Mouse (Mus musculus) lung, adult 2 months (tissue): ENCODE measurements at regions not wholly inside any gene's neighbourhood (a gene's known extent, or its start where the extent isn't known, plus 50 kb on each side); places are given as distances from the start of the nearest gene placed in this dataset.

Source experiments
- CTCF ChIP-seq: fragments of 200-500 bp; IDR thresholded peaks from 2 replicates; pipeline ENCODE4 v1.5.1; 2011; ENCODE audit warnings: mild to moderate bottlenecking, low read length, control low read depth; ENCODE audit not compliant: insufficient read depth
- POLR2A ChIP-seq: fragments of 200-500 bp; IDR thresholded peaks from 2 replicates; pipeline ENCODE4 v1.6.1; 2011; ENCODE audit warnings: low read depth, mild to moderate bottlenecking, control low read depth, low read length, borderline replicate concordance; ENCODE audit errors: extremely low read depth

DNA sequence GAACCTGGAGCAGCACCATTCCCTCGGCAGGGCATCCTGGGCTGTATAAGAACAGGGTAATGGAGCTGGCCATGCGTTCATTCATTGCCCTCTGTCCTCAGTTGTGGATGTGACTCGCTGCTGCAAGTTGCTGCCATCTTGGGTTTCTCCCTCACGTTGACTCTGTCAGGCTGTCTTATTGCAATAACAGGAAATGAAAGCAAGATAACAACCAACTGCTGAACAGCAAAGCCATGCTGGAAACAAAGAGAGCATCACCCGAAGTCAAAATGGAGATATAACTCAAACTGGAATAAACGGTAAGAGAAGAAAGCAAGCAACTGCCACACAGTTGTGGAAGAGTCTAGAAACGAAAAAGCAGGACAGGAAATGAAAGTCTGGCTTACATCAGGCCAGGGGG is 188.5 kb downstream of the Bcl11b start:
- TF ChIP-seq CTCF (no peak), POLR2A (no peak)
